Mouse (Mus musculus): Measurements from ENCODE around the gene Dera.
A peak's percentile ranks its signal among the peaks of the same experiment; 100 is the strongest.
"Not testable (repeated sequence)": the region's sequence is repeated elsewhere in the genome, so short reads cannot be mapped to it uniquely, and the experiment has no call there.

Dera gene

DNA sequence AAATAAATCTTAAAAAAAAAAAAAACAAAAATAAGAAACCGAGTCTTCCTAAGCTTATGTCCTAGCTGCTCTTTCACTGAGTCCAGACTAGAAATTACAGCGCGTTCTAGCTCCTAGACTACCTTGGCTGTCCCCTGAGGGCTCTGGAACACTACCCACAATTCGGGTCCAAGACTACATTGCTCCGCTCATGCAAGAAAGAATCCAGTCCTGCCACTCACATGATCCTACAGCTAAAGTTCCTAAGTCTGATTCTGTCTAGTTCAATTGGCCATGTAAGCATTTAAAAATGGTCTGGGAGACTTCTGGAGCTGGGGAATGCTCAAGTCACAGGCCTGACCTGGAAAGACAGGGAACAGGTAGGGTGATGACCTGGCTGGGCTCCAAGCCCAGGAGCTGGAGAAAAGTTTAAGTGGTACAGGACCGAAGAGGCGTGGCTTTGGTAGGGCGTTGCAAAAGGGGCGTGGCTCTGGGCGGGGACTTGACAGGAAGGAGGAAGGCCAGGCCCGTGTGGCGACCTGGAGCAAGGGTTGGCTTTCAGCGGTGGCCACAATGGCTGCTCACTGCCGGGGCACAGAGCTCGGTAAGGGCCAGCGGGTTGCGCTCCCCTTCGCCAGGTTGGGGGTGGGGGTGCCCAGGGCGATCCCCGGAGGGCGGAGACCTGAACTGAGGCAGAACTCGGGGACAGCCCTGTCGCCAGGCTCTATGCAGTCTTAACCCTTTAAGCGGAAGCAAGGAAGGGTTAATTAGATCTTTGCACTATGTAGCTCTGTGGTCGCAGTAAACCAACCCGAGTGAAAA is at the start of gene Dera:
TSS of gene Dera (plus strand) at position 491 of the 801 bp plus-strand sequence.
- DNase-seq (ENCODE audit: low read depth), result peak; percentile 77

DNA sequence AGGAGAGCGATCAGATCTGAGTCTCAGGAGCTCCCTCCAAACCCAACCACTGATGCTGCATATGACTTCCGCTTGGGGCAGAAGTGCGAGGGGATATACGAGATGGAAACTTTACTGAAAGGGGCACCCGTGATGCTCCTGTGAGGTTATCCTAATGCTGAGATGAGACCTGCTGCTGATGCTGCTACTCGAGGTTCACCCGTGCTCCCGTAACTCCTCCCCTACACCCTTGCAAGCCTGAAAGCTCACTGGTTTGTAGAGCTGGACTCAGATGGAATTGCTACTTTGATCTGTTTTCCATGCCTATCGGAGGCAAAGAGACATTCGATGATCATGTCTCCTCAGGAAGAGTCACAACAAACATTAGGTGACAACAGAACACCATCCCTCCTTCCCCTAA is 48.1 kb upstream of the Dera start:
- no peak for DNase-seq (ENCODE audit: low read depth)

DNA sequence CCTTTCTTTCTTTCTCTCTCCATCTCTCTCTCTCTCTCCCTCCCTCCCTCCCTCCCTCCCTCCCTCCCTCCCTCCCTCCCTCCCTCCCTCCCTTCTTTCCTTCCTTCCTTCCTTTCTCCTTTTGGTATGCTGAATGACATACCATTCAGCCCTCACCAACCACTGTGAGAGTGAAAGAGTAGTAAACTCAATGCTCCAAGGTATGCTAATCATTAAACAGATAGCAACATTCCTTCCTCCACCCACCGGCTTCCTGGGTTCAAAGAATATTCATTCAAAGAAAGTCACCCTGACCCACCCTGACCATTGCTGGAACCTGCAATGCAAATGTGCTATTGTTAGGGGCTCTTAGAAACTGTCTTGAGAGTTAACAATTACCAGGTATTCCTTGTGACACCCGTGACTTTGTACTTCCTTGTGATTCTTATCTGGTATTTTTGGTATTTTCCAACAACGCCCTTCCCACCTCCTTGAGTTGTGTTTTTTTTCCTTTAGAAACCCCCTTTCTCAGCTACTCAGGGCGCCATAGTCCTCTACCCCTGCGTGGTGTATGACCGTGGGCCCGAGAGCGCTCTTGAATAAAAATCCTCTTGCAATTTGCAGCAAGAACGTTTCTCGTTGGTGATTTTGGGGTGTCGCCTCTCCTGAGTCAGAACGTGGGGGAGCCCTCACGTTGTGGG is 45.5 kb upstream of the Dera start:
- DNase-seq (ENCODE audit: low read depth), result not testable (repeated sequence)

DNA sequence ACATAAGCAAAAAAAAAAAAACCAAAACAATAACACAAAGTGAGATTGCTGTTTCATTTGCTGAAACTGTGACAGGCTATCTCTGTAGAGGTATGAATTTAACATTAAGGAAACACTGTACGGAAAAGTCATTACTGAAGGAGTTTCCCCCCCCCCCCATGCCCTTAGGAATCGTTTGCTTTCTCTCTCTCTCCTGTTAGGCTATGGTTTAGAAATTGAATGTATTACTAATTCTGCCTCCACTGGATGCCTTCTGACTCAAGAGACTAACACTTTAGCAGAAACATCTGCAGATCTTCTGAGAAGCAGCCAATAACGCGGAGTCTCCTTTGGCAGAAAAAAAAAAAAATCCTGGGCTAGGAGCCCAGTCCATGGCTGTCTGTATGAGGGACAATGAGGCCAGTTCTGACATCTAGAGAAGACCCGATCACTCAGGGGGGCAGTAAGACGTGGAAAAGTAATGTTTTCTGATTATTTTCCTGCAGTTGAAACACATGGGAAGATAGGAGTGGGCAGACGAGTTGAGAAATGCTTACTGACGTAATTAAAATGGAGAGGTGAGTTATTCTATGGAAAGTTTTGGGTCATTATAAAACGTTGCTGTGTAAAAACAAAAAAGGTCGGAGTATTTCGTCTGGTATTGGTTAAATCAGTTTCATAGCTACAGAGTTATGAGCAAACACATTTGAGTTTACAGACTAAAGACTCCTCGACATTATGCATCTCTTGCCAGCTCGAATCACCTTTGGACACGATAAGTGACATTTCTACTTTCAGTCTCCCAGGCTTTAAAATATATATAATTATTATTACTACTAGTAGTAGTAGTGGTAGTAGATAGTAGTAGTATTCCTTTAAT is 43.9 kb upstream of the Dera start:
- no peak for DNase-seq (ENCODE audit: low read depth)

DNA sequence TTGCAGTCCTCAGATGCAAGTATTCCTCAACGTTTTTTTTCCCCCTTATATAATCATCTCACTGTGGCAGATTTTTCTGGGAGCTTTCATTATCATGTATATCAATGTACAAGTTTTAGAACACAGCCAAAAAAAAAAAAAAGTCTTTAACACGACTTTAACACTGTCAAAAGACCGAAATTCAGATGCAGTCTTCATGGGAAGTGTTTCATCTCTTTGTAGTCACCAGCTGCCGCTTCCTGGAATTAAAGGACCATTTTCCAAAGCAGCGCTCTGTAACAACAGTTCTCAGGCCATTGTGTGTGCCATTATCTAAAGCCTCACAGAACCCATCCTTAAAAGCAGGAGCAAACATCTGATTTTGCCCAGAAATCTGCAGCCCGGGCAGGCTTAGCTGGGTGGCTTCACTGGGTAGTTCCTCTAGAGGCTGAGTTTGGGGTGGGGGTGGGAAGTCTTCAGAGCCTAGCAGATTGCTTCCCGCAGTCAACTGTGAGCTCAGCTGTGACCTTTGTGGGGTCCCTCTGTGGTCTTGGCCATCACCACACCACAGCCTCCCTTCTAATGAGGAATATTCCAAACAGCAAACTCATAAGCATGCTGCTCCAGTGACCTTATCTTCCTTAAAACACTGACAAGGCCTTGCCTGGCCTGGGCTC is 41.6 kb upstream of the Dera start:
- no peak for DNase-seq (ENCODE audit: low read depth)

DNA sequence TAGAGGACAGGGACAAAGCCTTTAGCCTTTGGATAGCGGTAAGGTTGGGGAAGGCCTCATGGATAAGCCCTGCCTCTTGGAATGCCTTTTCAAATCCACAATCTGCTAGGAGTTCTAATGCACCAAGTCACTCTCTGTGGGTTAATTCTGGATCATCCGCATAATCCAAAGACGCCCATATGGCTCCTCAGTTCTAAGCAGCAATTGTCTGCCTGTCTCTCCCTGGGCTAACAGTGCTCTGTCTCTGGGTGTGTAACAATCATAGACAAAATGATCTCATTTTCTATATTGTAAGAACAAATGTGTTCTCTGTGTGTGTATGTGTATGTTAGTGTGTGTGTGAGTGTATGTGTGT is 41.1 kb upstream of the Dera start:
- no peak for DNase-seq (ENCODE audit: low read depth)

DNA sequence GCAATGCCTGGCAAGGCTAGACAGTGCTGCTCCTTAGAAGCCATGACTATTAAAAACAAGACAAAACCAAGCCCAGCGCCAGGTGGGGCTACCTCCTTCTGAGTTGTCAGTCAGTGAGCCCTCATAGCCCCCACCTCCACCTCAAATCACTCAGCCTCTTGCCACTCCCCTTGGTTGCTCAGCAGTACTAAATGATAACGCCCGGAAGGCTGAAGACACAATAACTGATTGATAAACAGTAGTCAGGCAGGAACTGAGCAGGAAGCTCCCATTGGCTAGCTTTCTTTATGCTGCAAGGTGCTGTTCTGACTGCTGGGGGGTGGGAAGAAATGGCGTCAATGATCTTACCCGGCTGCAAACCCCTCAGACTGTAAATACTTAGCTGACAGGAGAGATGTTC is 37.5 kb upstream of the Dera start:
- no peak for DNase-seq (ENCODE audit: low read depth)

DNA sequence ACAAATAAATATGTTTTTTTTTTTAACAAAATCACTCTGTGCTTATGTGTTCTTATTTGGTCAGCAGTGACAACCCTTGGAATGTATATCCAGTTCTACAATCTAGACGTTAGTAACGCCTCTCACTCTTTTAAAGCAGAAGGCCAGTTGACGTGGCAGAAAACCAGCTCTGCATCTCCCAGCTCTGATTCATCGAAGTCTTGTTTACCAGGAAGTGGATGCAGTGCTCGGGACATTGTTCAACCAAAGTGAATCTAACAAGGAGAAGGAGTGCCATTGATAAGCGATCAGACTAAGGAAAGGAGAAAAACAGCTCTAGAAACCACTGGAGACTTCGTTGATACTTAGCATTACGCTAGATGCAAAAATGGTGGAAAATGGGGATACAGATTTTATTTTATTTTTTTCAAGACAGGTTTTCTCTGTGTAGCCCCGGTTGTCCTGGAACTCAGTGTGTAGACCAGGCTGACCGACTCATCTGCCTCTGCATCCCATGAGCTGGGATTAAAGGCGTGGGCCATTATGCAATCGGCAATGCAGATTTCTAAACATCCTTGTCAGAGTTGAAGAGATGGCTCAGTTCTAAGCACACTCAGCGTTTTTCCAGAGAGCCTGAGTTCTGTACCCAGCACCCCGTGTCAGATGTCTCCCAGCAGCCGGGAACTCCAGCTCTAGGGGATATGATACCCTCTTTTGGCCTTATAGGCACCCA is 32.0 kb upstream of the Dera start:
- no peak for DNase-seq (ENCODE audit: low read depth)

DNA sequence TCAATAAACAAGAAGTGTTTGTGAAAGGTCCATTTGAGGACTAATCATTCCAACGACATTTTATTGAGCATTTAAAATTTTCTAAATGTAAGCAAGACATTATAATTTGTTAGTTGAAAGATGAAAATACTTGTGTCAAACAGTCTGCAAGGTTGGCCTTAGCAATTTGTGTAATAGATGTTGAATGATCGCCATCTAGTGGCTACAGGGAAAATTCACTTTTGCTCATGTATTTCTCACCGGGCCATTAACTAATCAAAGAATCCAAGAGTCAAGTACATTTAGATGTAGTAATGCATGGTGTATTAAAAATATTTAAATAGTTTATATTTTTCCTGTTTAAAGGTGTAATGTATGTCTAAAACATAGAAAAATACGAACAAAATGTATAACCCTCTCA is 30.4 kb upstream of the Dera start:
- peak; percentile 46 for DNase-seq (ENCODE audit: low read depth)

DNA sequence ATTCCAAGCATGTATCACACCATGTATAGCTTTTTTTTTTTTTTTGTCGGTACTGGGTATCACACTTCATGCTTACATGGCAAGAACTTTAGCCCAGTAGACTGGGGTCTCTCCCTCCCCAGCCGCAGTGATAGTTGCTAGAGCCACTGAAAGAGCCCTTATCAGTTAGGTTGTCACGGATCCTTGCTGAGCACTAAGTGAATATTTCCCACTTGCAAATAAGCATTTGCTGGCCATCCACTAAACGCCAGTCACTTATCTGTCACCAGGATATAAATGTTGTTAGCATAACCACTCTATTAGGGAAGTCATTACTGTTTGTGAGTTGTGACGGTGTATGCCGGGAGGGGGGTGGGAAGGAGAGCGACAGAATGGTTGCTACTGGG is 19.9 kb upstream of the Dera start:
- no peak for DNase-seq (ENCODE audit: low read depth)

DNA sequence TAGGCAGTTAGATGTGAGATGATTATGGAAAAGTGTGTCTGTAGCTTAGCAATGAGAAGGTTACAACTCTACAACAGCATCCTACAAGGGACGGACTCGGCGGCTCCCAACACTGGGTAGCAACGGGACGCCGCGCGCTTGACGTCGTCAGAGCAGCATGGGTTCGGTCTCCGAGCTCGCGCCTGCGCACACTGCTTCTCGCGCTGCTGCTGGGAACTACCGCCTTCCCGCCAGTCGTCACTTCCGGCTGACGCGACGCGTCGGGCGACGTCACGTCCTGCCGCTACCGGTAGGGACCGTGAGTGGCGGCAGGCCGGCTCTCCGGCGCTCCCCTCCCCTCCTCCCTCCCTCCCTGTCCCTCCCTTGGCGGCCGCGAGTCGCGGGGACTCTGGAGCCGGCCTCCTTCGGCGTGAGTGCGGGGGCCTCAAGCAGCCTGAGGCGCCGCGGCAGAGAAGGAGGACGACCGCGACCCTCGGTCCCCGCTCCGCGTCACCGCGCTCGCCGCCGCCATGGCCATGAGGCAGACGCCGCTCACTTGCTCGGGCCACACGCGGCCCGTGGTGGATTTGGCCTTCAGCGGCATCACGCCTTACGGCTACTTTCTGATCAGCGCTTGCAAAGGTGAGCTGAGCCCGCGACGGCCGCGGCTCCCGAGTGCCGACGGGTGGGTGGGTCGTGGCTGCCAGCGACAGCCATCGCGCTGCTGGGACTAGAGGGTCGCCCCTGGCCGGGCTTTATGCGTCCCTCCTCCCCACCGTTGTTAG is 19.3 kb upstream of the Dera start, which contains the start of gene Strap:
TSS of gene Strap (plus strand) at position 233 of the 764 bp plus-strand sequence.
- DNase-seq (ENCODE audit: low read depth), result peak; percentile 92

DNA sequence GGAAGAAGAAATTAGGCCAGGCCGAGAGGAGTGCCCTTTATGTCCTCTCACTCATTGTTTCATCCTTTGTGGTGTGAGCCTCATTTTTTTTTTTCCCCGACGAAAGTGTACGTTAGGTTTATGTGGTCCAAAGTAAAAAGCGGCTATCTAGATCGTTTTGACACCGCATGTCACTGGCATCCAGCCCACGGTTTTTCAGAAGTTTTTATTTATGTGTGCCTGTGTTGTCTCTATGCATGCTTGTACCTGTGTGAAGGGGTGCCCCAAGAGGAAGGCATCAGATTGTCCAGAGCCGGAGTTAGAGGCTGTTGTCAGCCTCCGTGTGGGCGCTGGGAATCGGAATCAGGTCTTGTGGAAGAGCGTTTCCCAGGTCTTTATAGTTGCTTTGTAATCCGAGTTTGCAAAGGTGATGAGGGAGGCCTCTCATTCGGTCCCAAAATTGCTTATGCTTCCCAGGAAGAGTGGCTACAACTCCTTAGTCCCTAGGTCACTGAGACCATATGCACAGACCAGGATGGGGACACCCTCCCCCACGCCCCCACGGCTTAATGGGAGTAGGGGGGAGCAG is 18.6 kb upstream of the Dera start:
- DNase-seq (ENCODE audit: low read depth), result no peak

DNA sequence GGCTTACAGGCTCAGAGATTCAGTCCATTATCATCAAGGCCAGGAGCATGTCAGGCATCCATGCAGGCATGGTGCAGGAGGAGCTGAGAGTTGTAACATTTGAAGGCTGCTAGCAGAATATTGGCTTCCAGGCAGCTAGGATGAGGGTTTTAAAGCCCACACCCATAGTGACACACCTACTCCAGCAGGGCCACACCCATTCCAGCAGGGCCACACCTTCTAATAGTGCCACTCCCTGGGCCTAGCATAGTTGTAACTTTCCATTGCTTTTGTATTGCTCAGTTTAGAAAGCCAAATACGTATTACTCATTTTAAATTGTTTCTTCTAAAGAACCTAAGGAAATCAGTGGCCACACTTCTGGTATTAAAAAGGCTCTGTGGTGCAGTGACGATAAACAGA is 13.4 kb upstream of the Dera start:
- DNase-seq (ENCODE audit: low read depth), result no peak

DNA sequence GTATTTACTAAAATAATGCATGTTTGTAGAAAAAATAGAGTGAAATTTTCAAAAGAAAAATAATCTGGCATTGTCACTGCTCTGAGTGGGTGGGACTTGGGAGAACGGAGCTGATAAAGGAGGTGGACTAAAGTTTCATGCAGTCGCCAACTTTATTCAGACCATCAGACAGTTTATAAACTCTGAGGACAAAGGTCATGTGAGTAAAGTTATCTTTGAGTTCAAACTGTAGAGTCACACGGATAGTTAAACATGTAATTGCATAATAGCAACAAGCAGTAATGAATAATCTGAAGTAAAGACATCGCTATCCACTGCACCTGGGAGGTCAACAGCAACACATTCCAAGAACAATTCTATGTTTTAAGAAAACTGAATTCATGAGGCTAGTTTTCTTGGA is 9.6 kb upstream of the Dera start:
- no peak for DNase-seq (ENCODE audit: low read depth)

DNA sequence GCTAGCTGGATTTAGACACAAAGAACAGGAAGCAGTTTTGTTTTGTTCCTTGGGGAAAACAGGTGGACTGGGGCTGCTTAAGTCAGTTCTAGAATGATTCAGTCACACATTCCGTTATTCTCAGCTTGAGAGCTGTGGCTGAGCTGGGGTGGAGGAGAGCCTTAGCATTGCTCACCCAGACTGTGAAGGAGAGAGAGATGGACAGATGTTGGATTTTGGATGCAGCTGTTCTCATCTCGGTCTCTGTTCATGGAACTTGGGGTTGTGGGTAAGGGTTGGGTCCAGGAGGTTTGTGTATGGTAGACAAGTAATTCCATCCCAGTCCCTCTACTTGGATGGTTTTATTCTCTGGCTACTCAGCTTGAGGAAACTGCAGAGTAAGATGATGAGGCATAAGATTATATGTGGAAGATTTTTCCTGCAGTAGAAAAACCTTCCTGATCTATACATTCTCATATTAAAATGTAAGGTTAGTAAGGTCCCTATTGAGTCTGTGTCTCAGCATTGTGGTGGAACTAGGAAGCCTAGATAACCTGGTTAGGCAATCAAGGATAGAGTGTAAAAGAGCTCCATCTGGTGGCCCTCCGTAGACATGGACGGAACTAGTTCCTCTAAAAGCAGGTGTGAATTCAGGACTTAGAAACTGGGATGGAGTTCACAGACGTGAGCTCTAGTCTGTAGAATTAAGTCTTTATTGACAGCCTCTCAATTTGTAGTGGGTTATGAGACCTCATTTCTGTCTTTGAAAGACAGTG is 7.0 kb upstream of the Dera start:
- DNase-seq (ENCODE audit: low read depth), result no peak

DNA sequence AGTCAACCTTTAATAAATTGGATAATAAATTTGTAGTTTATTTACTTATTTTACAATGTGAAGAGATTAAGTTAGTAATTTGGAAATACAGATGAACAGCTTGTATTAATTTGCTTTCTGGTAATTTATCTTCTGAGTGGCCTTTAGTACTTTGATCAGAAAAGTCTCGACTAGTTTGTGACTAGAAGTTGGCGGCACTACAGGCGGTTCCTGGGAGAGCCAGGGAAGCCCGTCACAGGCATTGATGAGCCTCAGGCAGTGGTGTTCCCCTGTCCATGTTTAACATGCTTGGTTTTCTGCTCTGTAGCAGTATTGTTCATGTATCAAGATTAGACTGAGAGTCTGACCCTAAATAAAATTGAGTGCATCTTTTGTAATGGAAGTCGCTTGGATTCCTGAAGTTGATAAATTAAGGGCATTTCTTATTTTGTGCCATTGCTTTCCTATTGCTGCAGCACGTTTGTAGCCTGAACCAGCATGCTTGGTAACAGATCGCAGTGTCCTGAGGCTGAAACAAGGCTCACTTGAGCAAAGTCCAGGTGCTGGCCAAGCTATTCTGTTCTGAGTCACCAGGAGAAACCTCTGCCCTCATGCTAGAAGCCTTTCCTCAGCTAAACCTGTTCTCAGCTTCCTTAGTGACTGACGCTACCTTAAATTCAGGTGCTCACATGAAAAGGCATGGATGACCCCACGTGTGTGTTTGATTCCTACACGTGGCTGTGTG is 2.6 kb upstream of the Dera start:
- DNase-seq (ENCODE audit: low read depth), result no peak

DNA sequence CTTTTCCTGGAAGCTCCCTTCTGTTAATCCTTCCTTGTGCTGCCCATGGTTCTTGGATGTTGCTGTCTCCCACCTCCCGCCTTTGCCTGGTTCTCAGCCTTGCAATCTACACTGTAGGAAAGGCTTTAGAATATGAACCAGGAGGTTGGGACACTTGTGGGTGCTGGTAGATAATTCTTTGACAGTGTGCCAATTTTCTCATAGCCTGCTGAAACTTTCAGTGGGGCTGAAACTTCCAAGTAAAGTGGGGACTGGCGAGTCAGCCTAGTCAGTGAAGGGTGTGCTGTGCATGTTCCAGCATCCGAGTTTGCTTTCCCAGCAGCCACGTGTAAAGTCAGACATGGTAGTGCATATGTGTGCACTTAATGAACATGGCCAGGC is 2.1 kb upstream of the Dera start:
- no peak for DNase-seq (ENCODE audit: low read depth)

DNA sequence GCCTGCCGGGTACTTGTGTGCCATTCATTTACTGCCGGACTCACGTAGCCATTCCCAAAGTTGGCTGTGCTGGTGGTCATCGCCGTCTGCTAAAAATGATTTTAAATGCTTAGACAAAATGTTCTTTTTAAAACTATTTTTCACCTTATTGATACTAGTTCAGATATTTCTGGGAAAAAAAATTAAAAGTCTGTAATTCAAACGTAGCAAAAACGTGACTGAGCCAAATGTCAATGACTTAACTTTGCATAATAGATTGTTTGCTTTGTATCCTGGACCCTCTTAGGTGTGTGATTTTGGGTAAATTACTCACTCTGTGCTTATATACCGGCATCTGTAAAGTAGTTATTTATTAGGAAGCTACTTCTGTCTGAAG is 499 bp downstream of the Dera start:
- no peak for DNase-seq (ENCODE audit: low read depth)

DNA sequence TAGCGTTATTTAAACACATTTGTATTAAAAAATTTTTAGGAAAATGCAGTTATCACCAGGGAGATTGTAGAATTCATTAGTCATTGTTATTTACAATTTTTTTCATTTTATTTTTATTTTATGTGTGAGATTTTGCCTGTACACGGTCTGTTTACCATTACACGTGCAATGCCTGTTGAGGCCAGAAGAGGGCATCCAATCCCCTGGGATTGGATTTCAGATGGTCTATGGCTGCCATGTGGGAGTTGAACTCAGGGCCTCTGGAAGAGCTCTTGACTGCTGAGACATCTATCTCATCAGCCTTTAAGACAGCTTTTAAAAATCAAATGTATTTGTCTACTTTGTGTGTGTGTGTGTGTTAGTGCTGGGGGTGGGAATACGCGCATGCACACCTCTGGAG is 2.0 kb downstream of the Dera start:
- DNase-seq (ENCODE audit: low read depth), result no peak
